Mouse (Mus musculus) brain, embryonic 14.5 days (tissue): ENCODE data around the gene Il16.

Source experiments
- CTCF ChIP-seq: fragments of 200-500 bp; IDR thresholded peaks from 2 replicates; pipeline ENCODE4 v1.5.1; 2012; ENCODE audit warnings: inconsistent platforms, mild to moderate bottlenecking, moderate library complexity, borderline replicate concordance; ENCODE audit not compliant: insufficient read depth, insufficient read length; ENCODE audit errors: extremely low read depth
- POLR2A ChIP-seq: fragments of 200-500 bp; IDR thresholded peaks from 2 replicates; pipeline ENCODE4 v1.6.1; 2012; ENCODE audit warnings: mild to moderate bottlenecking, inconsistent platforms, borderline replicate concordance; ENCODE audit not compliant: poor library complexity, insufficient read depth, insufficient read length, severe bottlenecking; ENCODE audit errors: extremely low read depth

- TF ChIP-seq CTCF (no peak), POLR2A (no peak)
Measured at GRCm38 (mm10) chr7:83751055-83751454, 5.5 kb upstream of the Il16 start.
